Mouse (Mus musculus): ENCODE measurements around the gene Cyp2c70. TPM values are rescaled to one million over a fixed set of nuclear protein-coding genes. Genes with fewer than 3 reads are reported as not detected.
"Not testable (repeated sequence)": the region's sequence is repeated elsewhere in the genome, so short reads cannot be mapped to it uniquely, and the experiment has no call there.

Cyp2c70 gene
- polyA plus RNA-seq, 1 experiment, result not detected

DNA sequence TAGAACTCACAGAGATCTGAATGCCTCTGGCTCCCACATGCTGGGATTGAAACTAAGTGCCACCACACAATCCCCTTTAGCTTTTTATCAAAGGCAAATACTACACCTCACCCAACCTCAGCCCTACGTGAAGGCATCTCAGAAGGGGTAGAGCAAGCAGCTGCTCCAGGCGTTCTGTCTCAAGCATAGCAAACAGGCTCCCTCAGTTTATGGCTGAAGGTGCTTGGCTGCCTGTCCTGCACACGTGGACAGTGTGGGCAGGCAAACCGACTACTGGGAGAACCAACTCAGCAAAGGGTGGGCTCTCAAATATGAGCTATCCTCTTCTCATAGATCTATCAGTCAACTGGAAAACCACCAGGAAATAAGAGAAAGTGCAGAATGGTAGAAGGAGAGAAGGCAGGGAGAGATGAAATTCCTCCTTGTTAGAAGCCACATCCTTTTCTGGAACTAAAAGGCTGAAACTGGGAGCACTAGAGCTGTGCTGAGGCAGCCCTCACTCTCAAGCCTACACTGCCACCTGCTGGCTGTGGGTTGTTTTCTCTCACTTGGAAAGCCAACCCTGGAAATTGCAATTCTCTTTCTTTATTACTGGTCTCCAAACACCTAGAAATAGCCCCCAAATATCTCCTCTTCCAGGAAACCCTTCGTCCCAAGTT, 38.1 kb upstream of the Cyp2c70 start:
- TF ChIP-seq CTCF (IDR thresholded peaks at IDR 0.05; ENCODE audit: extremely low read depth, insufficient read depth, insufficient read length, insufficient replicate concordance) (peak; percentile 57; the same call in 1 of the 2 replicates), POLR2A (IDR thresholded peaks at IDR 0.05; ENCODE audit: low read depth, low read length) (no peak)
- WGBS, result 76% methylated on average over 5 of the region's 5 CpGs
- peak in 1 of 2 experiments; percentile 29 for DNase-seq (ENCODE audit: low read depth in 1 of 2, low spot score in 2 of 2)

GRCm38 (mm10) chr19:40222307-40222706, 35.2 kb upstream of the Cyp2c70 start:
- DNase-seq (ENCODE audit: low read depth in 1 of 2, low spot score in 2 of 2); H3K4me3 ChIP-seq (ENCODE audit: extremely low read depth, insufficient read depth, insufficient read length); H3K36me3 ChIP-seq (ENCODE audit: control insufficient read depth, insufficient read depth, low read length); H3K4me1 ChIP-seq (ENCODE audit: control insufficient read depth, insufficient read depth, insufficient read length); H3K27me3 ChIP-seq (ENCODE audit: control insufficient read depth, insufficient read depth, low read length); H3K27ac ChIP-seq (ENCODE audit: insufficient read depth, low read length): not testable (repeated sequence)
- 98% methylated on average over 9 of the region's 9 CpGs for WGBS

More for the DNA sequence above, 38.1 kb upstream of the Cyp2c70 start:
- Histone ChIP-seq H3K4me1 (ENCODE audit: control insufficient read depth, insufficient read depth, insufficient read length) (no peaks in the 10 kb centered on the region), H3K27ac (ENCODE audit: insufficient read depth, low read length) (no peak overlapping the region), H3K4me3 (ENCODE audit: extremely low read depth, insufficient read depth, insufficient read length) (no peak overlapping the region), H3K27me3 (ENCODE audit: control insufficient read depth, insufficient read depth, low read length) (no peaks in the 10 kb centered on the region), H3K36me3 (ENCODE audit: control insufficient read depth, insufficient read depth, low read length) (peaks cover 10% of the 10 kb centered on the region)

DNA sequence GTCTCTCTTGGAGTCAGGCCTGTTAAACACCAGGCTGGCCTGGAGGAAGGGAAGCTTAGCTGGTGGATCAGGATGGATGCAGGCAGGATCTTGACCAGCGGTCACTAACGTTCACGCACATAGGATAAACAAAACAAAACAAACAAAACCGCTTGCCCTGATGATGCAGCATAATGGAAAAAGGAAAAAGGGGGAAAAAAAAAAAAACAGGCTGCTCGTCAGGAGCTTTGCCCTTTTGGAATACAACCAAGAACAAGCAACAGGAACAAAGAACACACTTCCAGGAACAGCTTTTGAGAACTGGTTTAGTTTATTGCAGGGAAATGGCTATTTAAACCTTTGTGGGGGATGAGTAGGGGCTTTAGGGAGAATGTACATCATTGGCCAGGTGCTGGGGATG, 33.7 kb upstream of the Cyp2c70 start:
- H3K36me3 ChIP-seq (ENCODE audit: control insufficient read depth, insufficient read depth, low read length), result peaks cover 1% of the 10 kb centered on the region; the same call in 1 of the 2 replicates
- H3K4me1 ChIP-seq (ENCODE audit: control insufficient read depth, insufficient read depth, insufficient read length), result no peaks in the 10 kb centered on the region
- no peak overlapping the region for H3K27ac ChIP-seq (ENCODE audit: insufficient read depth, low read length)
- TF ChIP-seq POLR2A (IDR thresholded peaks at IDR 0.05; ENCODE audit: low read depth, low read length) (no peak), CTCF (IDR thresholded peaks at IDR 0.05; ENCODE audit: extremely low read depth, insufficient read depth, insufficient read length, insufficient replicate concordance) (no peak)
- no peak overlapping the region for H3K4me3 ChIP-seq (ENCODE audit: extremely low read depth, insufficient read depth, insufficient read length)
- no peaks in the 10 kb centered on the region for H3K27me3 ChIP-seq (ENCODE audit: control insufficient read depth, insufficient read depth, low read length)
- 91% methylated on average over 5 of the region's 5 CpGs for WGBS
- no peak for DNase-seq (ENCODE audit: low read depth in 1 of 2, low spot score in 2 of 2)

DNA sequence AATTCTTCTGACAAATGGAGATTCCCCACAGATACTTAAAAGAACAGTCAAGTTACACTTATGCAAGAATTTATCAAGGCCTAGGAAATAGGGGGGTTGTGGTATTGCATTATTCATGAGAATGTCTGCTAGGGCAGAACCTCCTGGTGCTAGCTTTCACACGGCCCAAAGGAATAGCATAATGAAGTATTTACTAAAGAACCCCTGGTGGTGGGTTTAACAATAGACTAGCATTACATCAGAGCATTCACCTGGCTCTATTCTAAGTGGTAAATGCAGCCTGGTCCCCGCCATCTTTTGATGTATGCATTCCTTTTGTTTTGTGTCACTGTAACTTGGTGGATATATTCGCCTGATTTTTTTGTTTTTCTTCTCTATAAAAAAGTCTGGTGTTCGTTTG, 15.8 kb upstream of the Cyp2c70 start:
- not testable (repeated sequence) for H3K36me3 ChIP-seq (ENCODE audit: control insufficient read depth, insufficient read depth, low read length); H3K27ac ChIP-seq (ENCODE audit: insufficient read depth, low read length); H3K4me1 ChIP-seq (ENCODE audit: control insufficient read depth, insufficient read depth, insufficient read length); DNase-seq (ENCODE audit: low read depth in 1 of 2, low spot score in 2 of 2); H3K27me3 ChIP-seq (ENCODE audit: control insufficient read depth, insufficient read depth, low read length); H3K4me3 ChIP-seq (ENCODE audit: extremely low read depth, insufficient read depth, insufficient read length)
- WGBS, result 78% methylated on average over 4 of the region's 4 CpGs

DNA sequence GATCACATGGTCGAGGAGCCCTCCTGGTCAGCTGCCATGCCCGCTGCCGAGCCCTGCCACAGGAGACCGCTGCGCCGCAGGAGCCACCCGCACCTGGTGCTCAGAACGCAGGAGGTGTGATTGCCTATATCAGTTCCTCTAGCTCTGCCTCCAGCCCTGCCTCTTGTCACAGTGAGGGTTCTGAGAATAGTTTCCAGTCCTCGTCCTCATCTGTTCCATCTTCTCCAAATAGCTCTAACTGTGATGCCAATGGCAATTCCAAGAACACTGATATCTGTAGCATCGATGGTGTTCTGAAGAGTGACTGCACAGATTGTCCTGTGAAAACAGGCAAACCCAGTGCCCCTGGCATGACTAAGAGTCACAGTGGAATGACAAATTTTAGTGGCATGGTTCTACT, 3.5 kb upstream of the Cyp2c70 start:
- Histone ChIP-seq H3K36me3 (ENCODE audit: control insufficient read depth, insufficient read depth, low read length) (no peaks in the 10 kb centered on the region), H3K27me3 (ENCODE audit: control insufficient read depth, insufficient read depth, low read length) (no peaks in the 10 kb centered on the region), H3K27ac (ENCODE audit: insufficient read depth, low read length) (no peak overlapping the region), H3K4me3 (ENCODE audit: extremely low read depth, insufficient read depth, insufficient read length) (no peak overlapping the region), H3K4me1 (ENCODE audit: control insufficient read depth, insufficient read depth, insufficient read length) (no peaks in the 10 kb centered on the region)
- no peak for TF ChIP-seq CTCF (IDR thresholded peaks at IDR 0.05; ENCODE audit: extremely low read depth, insufficient read depth, insufficient read length, insufficient replicate concordance)
- TF ChIP-seq POLR2A (IDR thresholded peaks at IDR 0.05; ENCODE audit: low read depth, low read length), result no peak
- WGBS, result 95% methylated on average over 10 of the region's 10 CpGs
- DNase-seq (ENCODE audit: low read depth in 1 of 2, low spot score in 2 of 2), result no peak

- Histone ChIP-seq H3K4me3 (ENCODE audit: extremely low read depth, insufficient read depth, insufficient read length) (no peak overlapping the region), H3K36me3 (ENCODE audit: control insufficient read depth, insufficient read depth, low read length) (no peaks in the 10 kb centered on the region), H3K4me1 (ENCODE audit: control insufficient read depth, insufficient read depth, insufficient read length) (no peaks in the 10 kb centered on the region), H3K27ac (ENCODE audit: insufficient read depth, low read length) (no peak overlapping the region), H3K27me3 (ENCODE audit: control insufficient read depth, insufficient read depth, low read length) (no peaks in the 10 kb centered on the region)
- TF ChIP-seq CTCF (IDR thresholded peaks at IDR 0.05; ENCODE audit: extremely low read depth, insufficient read depth, insufficient read length, insufficient replicate concordance) (no peak), POLR2A (IDR thresholded peaks at IDR 0.05; ENCODE audit: low read depth, low read length) (no peak)
- no peak for DNase-seq (ENCODE audit: low read depth in 1 of 2, low spot score in 2 of 2)
- WGBS, result 92% methylated on average over 5 of the region's 5 CpGs
Observed at GRCm38 (mm10) chr19:40183600-40183999, 3.5 kb downstream of the Cyp2c70 start.

- H3K4me3 ChIP-seq (ENCODE audit: extremely low read depth, insufficient read depth, insufficient read length), result no peak overlapping the region
- no peaks in the 10 kb centered on the region for H3K27me3 ChIP-seq (ENCODE audit: control insufficient read depth, insufficient read depth, low read length)
- no peaks in the 10 kb centered on the region for H3K36me3 ChIP-seq (ENCODE audit: control insufficient read depth, insufficient read depth, low read length)
- DNase-seq (ENCODE audit: low read depth in 1 of 2, low spot score in 2 of 2), result no peak
- H3K4me1 ChIP-seq (ENCODE audit: control insufficient read depth, insufficient read depth, insufficient read length), result no peaks in the 10 kb centered on the region
- H3K27ac ChIP-seq (ENCODE audit: insufficient read depth, low read length), result no peak overlapping the region
- 91% methylated on average over 4 of the region's 4 CpGs for WGBS
- no peak for TF ChIP-seq POLR2A (IDR thresholded peaks at IDR 0.05; ENCODE audit: low read depth, low read length)
- no peak for TF ChIP-seq CTCF (IDR thresholded peaks at IDR 0.05; ENCODE audit: extremely low read depth, insufficient read depth, insufficient read length, insufficient replicate concordance)
Observed at GRCm38 (mm10) chr19:40178311-40178710, 8.8 kb downstream of the Cyp2c70 start.

- not testable (repeated sequence) for H3K4me3 ChIP-seq (ENCODE audit: extremely low read depth, insufficient read depth, insufficient read length); DNase-seq (ENCODE audit: low read depth in 1 of 2, low spot score in 2 of 2); H3K27me3 ChIP-seq (ENCODE audit: control insufficient read depth, insufficient read depth, low read length); H3K27ac ChIP-seq (ENCODE audit: insufficient read depth, low read length); H3K36me3 ChIP-seq (ENCODE audit: control insufficient read depth, insufficient read depth, low read length); H3K4me1 ChIP-seq (ENCODE audit: control insufficient read depth, insufficient read depth, insufficient read length)
- 83% methylated on average over 4 of the region's 4 CpGs for WGBS
Observed at GRCm38 (mm10) chr19:40168391-40168790, 18.7 kb downstream of the Cyp2c70 start.

- H3K27ac ChIP-seq (ENCODE audit: insufficient read depth, low read length); H3K36me3 ChIP-seq (ENCODE audit: control insufficient read depth, insufficient read depth, low read length); H3K4me1 ChIP-seq (ENCODE audit: control insufficient read depth, insufficient read depth, insufficient read length); DNase-seq (ENCODE audit: low read depth in 1 of 2, low spot score in 2 of 2); H3K4me3 ChIP-seq (ENCODE audit: extremely low read depth, insufficient read depth, insufficient read length); H3K27me3 ChIP-seq (ENCODE audit: control insufficient read depth, insufficient read depth, low read length): not testable (repeated sequence)
- WGBS, result 48% methylated on average over 2 of the region's 2 CpGs
Observed at GRCm38 (mm10) chr19:40126996-40127395, 60.1 kb downstream of the Cyp2c70 start.

GRCm38 (mm10) chr19:40125165-40125564, 62.0 kb downstream of the Cyp2c70 start:
- H3K36me3 ChIP-seq (ENCODE audit: control insufficient read depth, insufficient read depth, low read length); H3K27ac ChIP-seq (ENCODE audit: insufficient read depth, low read length); DNase-seq (ENCODE audit: low read depth in 1 of 2, low spot score in 2 of 2); H3K27me3 ChIP-seq (ENCODE audit: control insufficient read depth, insufficient read depth, low read length); H3K4me1 ChIP-seq (ENCODE audit: control insufficient read depth, insufficient read depth, insufficient read length); H3K4me3 ChIP-seq (ENCODE audit: extremely low read depth, insufficient read depth, insufficient read length): not testable (repeated sequence)
- WGBS, result 88% methylated on average over 3 of the region's 3 CpGs

Measured in spleen, adult 2 months (tissue).